Mouse (Mus musculus): Measurements from ENCODE around the gene Slc9a3r2.

- TF ChIP-seq CTCF (IDR thresholded peaks at IDR 0.05), result no peak
- peak; percentile 42; the same call in 1 of the 2 replicates for TF ChIP-seq EP300 (IDR thresholded peaks at IDR 0.05)
These were observed 639 bp upstream of the Slc9a3r2 start for GRCm38 (mm10) chr17:24650766-24651165.
